ENCODE assay signal across 14 mouse cellular contexts in genomic region chr12:34432919-34433318, GRCm38 (mm10).
DNase-seq lines count a peak whose midpoint lies in the region; ATAC-seq and TF ChIP-seq lines count a peak whose summit lies in the region.
"Had no signal": no experiment of that assay in that cellular context is flagged by ENCODE, and none has a peak within 500 bp of the region (broad histone marks: within the 10 kb centered on the region; RNA-seq: fewer than 3 reads in every experiment).

No protein-coding gene starts in this region.

- 51% methylated on average over 6 of the region's 6 CpGs for WGBS in kidney, postnatal 0 days
- WGBS in kidney, adult 2 months = 54% methylated on average over 6 of the region's 6 CpGs

- no peak overlapping the region for H3K4me3 ChIP-seq in kidney, postnatal 0 days (replicated peaks; ENCODE audit: low read depth, low read length)
- no peak overlapping the region for H3K4me3 ChIP-seq in bone marrow macrophage, adult 2 months (ENCODE audit: insufficient read depth, low read length)
- no peak overlapping the region for H3K4me3 ChIP-seq in kidney, adult 2 months (ENCODE audit: insufficient read depth, low read depth, low read length)
- H3K4me3 ChIP-seq: heart, embryonic 12.5 days; hindbrain, embryonic 15.5 days; limb, embryonic 13.5 days; midbrain, embryonic 12.5 days had no signal

- no peaks in the 10 kb centered on the region for H3K27me3 ChIP-seq in kidney, postnatal 0 days (ENCODE audit: insufficient read depth, low read length)
- no peaks in the 10 kb centered on the region for H3K27me3 ChIP-seq in kidney, adult 2 months (replicated peaks; ENCODE audit: control insufficient read depth, insufficient read depth, low read length)
- H3K27me3 ChIP-seq: heart, embryonic 12.5 days; hindbrain, embryonic 15.5 days; limb, embryonic 13.5 days; midbrain, embryonic 12.5 days had no signal

- no peak overlapping the region for H3K27ac ChIP-seq in kidney, postnatal 0 days
- peak overlapping the region; percentile 72 for H3K27ac ChIP-seq in bone marrow macrophage, adult 2 months (ENCODE audit: insufficient read depth, low read depth, low read length)
- H3K27ac ChIP-seq in kidney, adult 2 months (ENCODE audit: insufficient read depth, low read depth, low read length) = no peak overlapping the region
- H3K27ac ChIP-seq: hindbrain, embryonic 15.5 days; limb, embryonic 13.5 days; midbrain, embryonic 12.5 days had no signal

- ATAC-seq in kidney, postnatal 0 days (replicated peaks; ENCODE audit: low FRiP score, low read depth) = no peak
- ATAC-seq in megakaryocyte progenitor cell, adult 5-6 weeks (replicated peaks; ENCODE audit: poor library complexity) = peak; percentile 81

- H3K9me3 ChIP-seq in kidney, postnatal 0 days (replicated peaks; ENCODE audit: low read length) = no peaks in the 10 kb centered on the region
- H3K9me3 ChIP-seq: heart, embryonic 12.5 days; hindbrain, embryonic 15.5 days; limb, embryonic 13.5 days; midbrain, embryonic 12.5 days had no signal

- no peak for TF ChIP-seq POLR2A in bone marrow macrophage, adult 2 months (IDR thresholded peaks at IDR 0.05; ENCODE audit: borderline replicate concordance, low read depth, low read length)
- TF ChIP-seq POLR2A in kidney, adult 2 months (IDR thresholded peaks at IDR 0.05; ENCODE audit: low read depth, low read length) = no peak

- H3K36me3 ChIP-seq in kidney, postnatal 0 days (ENCODE audit: insufficient read depth, low read length) = no peaks in the 10 kb centered on the region
- no peaks in the 10 kb centered on the region for H3K36me3 ChIP-seq in kidney, adult 2 months (ENCODE audit: control insufficient read depth, insufficient read depth, low read length)
- H3K36me3 ChIP-seq: hindbrain, embryonic 15.5 days; limb, embryonic 13.5 days; midbrain, embryonic 12.5 days had no signal

- H3K9ac ChIP-seq in kidney, postnatal 0 days (ENCODE audit: low read depth, low read length) = no peak overlapping the region
- H3K9ac ChIP-seq: heart, embryonic 12.5 days; hindbrain, embryonic 15.5 days; limb, embryonic 13.5 days; lung, embryonic 14.5 days; midbrain, embryonic 12.5 days had no signal

- H3K4me2 ChIP-seq in kidney, postnatal 0 days (ENCODE audit: low read length) = no peak overlapping the region
- H3K4me2 ChIP-seq: heart, embryonic 12.5 days; hindbrain, embryonic 15.5 days; limb, embryonic 13.5 days; lung, embryonic 14.5 days; midbrain, embryonic 12.5 days had no signal

- no peak for TF ChIP-seq CTCF in kidney, postnatal 0 days (IDR thresholded peaks at IDR 0.05; ENCODE audit: low read depth)
- TF ChIP-seq CTCF in bone marrow macrophage, adult 2 months (IDR thresholded peaks at IDR 0.05; ENCODE audit: low read depth, low read length) = no peak
- no peak for TF ChIP-seq CTCF in kidney, adult 2 months (conservative IDR thresholded peaks at IDR 0.05; ENCODE audit: insufficient read depth, insufficient read length, low read depth, low read length)

- DNase-seq in kidney, postnatal 0 days (ENCODE audit: low spot score) = peak; percentile 17
- no peak for DNase-seq in kidney, postnatal 14 days
- DNase-seq in A20 (ENCODE audit: low read depth, low spot score) = peak; percentile 24
- no peak for DNase-seq in testis, postnatal 10 days (ENCODE audit: low spot score)
- no peak for DNase-seq in kidney, adult 2 months
- no peak for DNase-seq in embryo, embryonic 10 days (ENCODE audit: low spot score)
- DNase-seq: gastrocnemius, postnatal 14 days had no signal

- no peaks in the 10 kb centered on the region for H3K4me1 ChIP-seq in kidney, postnatal 0 days (replicated peaks; ENCODE audit: insufficient read depth, low read length)
- peaks cover 13% of the 10 kb centered on the region for H3K4me1 ChIP-seq in bone marrow macrophage, adult 2 months (ENCODE audit: control insufficient read depth, insufficient read depth, low read length)
- H3K4me1 ChIP-seq in kidney, adult 2 months (ENCODE audit: control insufficient read depth, insufficient read depth, low read length) = no peaks in the 10 kb centered on the region
- H3K4me1 ChIP-seq: hindbrain, embryonic 15.5 days; midbrain, embryonic 12.5 days had no signal

Comparison
In these comparisons a context has a peak if more than half of its experiments do, and no peak if none do; other contexts are left out.
1. DNase-seq: peak in kidney, postnatal 0 days (single experiment) and A20 (single experiment); none in kidney, postnatal 14 days (single experiment), testis, postnatal 10 days (single experiment), kidney, adult 2 months (single experiment) and embryo, embryonic 10 days (single experiment).